Mouse (Mus musculus) intestine, embryonic 16.5 days (tissue): ENCODE data around the gene Gata2. TPM values are rescaled to one million over a fixed set of nuclear protein-coding genes. Genes with fewer than 3 reads are reported as not detected.

Experiments
- ATAC-seq: fragments of 200-750 bp; cut with Nextera tagmentation; 2 replicates; pipeline ENCODE4 v1.8.0; 2017; ENCODE audit warnings: moderate TSS enrichment, moderate library complexity
- H3K27ac ChIP-seq: fragments of 300-500 bp; sonication (generic); 2 replicates; pipeline ENCODE4 v1.5.1; 2014; ENCODE audit warnings: mild to moderate bottlenecking, low read length
- H3K27me3 ChIP-seq: fragments of 300-500 bp; sonication (generic); replicated peaks from 2 replicates; pipeline ENCODE4 v1.6.1; 2014; ENCODE audit warnings: low read length, control low read depth, mixed read lengths; ENCODE audit not compliant: control insufficient read depth, insufficient read depth
- H3K36me3 ChIP-seq: fragments of 300-500 bp; sonication (generic); 2 replicates; pipeline ENCODE4 v1.6.1; 2014; ENCODE audit warnings: low read length, control low read depth; ENCODE audit not compliant: control insufficient read depth, insufficient read depth
- H3K4me1 ChIP-seq: fragments of 300-500 bp; sonication (generic); 2 replicates; pipeline ENCODE4 v1.6.1; 2014; ENCODE audit warnings: low read length, control low read depth, mixed read lengths; ENCODE audit not compliant: control insufficient read depth, insufficient read depth
- H3K4me2 ChIP-seq: fragments of 300-500 bp; sonication (generic); 2 replicates; pipeline ENCODE4 v1.6.1; 2014; ENCODE audit warnings: low read depth, low read length, control low read depth
- H3K4me3 ChIP-seq: fragments of 300-500 bp; sonication (generic); 2 replicates; pipeline ENCODE4 v1.5.1; 2014; ENCODE audit warnings: mild to moderate bottlenecking, low read length
- H3K9ac ChIP-seq: fragments of 300-500 bp; sonication (generic); 2 replicates; pipeline ENCODE4 v1.6.1; 2014; ENCODE audit warnings: low read depth, low read length
- H3K9me3 ChIP-seq: fragments of 300-500 bp; sonication (generic); 2 replicates; pipeline ENCODE4 v1.6.1; 2016; ENCODE audit warnings: low read length, control low read depth; ENCODE audit not compliant: control insufficient read depth
- WGBS: fragments of 180-500 bp; shearing (Covaris S2); extraction: QIAGEN DNeasy Blood & Tissue Kit; methylation state at CpG from one replicate; pipeline ENCODE4 v1.1.7; 2014; 5-methylcytosine and 5-hydroxymethylcytosine counted together
- polyA plus RNA-seq: library from polyadenylated mRNA; unstranded; fragments of >200 nt; fragmentation: Nextera tagmentation; extraction: Ambion mirVana; gene quantifications from 2 replicates; pipeline ENCODE4 v1.2.1, GENCODE M21; 2015

Gene Gata2
- polyA plus RNA-seq, 1 experiment from 2014 or later = 4.2 TPM

- H3K4me1 ChIP-seq = no peaks in the 10 kb centered on the region
- ATAC-seq = no peak
- H3K27me3 ChIP-seq = peaks cover 65% of the 10 kb centered on the region
- no peak overlapping the region for H3K4me3 ChIP-seq
- H3K27ac ChIP-seq = no peak overlapping the region
- H3K9me3 ChIP-seq = no peaks in the 10 kb centered on the region
- WGBS = 35% methylated on average over 7 of the region's 7 CpGs
- H3K4me2 ChIP-seq = no peak overlapping the region
- no peaks in the 10 kb centered on the region for H3K36me3 ChIP-seq
- no peak overlapping the region for H3K9ac ChIP-seq
These were observed 11.7 kb downstream of the Gata2 start for GRCm38 (mm10) chr6:88205386-88205700.

- no peak for ATAC-seq
- no peaks in the 10 kb centered on the region for H3K4me1 ChIP-seq
- no peak overlapping the region for H3K9ac ChIP-seq
- H3K36me3 ChIP-seq = no peaks in the 10 kb centered on the region
- H3K27me3 ChIP-seq = peaks cover 59% of the 10 kb centered on the region
- no peak overlapping the region for H3K27ac ChIP-seq
- no peak overlapping the region for H3K4me2 ChIP-seq
- WGBS = 23% methylated on average over 9 of the region's 9 CpGs
- no peak overlapping the region for H3K4me3 ChIP-seq
- H3K9me3 ChIP-seq = no peaks in the 10 kb centered on the region
These were observed 12.2 kb downstream of the Gata2 start for GRCm38 (mm10) chr6:88205937-88206336.

GRCm38 (mm10) chr6:88206566-88206965, 12.9 kb downstream of the Gata2 start:
- Histone ChIP-seq H3K9ac (no peak overlapping the region), H3K27ac (no peak overlapping the region), H3K27me3 (peaks cover 53% of the 10 kb centered on the region), H3K4me3 (no peak overlapping the region), H3K36me3 (no peaks in the 10 kb centered on the region), H3K4me1 (no peaks in the 10 kb centered on the region), H3K9me3 (no peaks in the 10 kb centered on the region), H3K4me2 (no peak overlapping the region)
- 51% methylated on average over 7 of the region's 7 CpGs for WGBS
- no peak for ATAC-seq

GRCm38 (mm10) chr6:88207403-88208033, 13.8 kb downstream of the Gata2 start:
- Histone ChIP-seq H3K9ac (no peak overlapping the region), H3K4me2 (no peak overlapping the region), H3K36me3 (no peaks in the 10 kb centered on the region), H3K27me3 (peaks cover 43% of the 10 kb centered on the region), H3K27ac (no peak overlapping the region), H3K4me1 (no peaks in the 10 kb centered on the region), H3K4me3 (no peak overlapping the region), H3K9me3 (no peaks in the 10 kb centered on the region)
- ATAC-seq = no peak
- WGBS = 89% methylated on average over 10 of the region's 10 CpGs

- H3K4me3 ChIP-seq = no peak overlapping the region
- 94% methylated on average over 3 of the region's 3 CpGs for WGBS
These were observed 14.6 kb downstream of the Gata2 start for GRCm38 (mm10) chr6:88208321-88208720.

GRCm38 (mm10) chr6:88209453-88209852, 15.8 kb downstream of the Gata2 start:
- H3K4me1 ChIP-seq = no peaks in the 10 kb centered on the region
- ATAC-seq = no peak
- no peak overlapping the region for H3K4me2 ChIP-seq
- WGBS = 67% methylated on average over 5 of the region's 5 CpGs
- H3K9ac ChIP-seq = no peak overlapping the region
- H3K9me3 ChIP-seq = no peaks in the 10 kb centered on the region
- H3K27me3 ChIP-seq = peaks cover 28% of the 10 kb centered on the region
- no peaks in the 10 kb centered on the region for H3K36me3 ChIP-seq
- H3K27ac ChIP-seq = no peak overlapping the region
- H3K4me3 ChIP-seq = no peak overlapping the region

More at GRCm38 (mm10) chr6:88208321-88208720, 14.6 kb downstream of the Gata2 start:
- Histone ChIP-seq H3K9me3 (no peaks in the 10 kb centered on the region), H3K9ac (no peak overlapping the region), H3K4me1 (no peaks in the 10 kb centered on the region), H3K27ac (no peak overlapping the region), H3K36me3 (no peaks in the 10 kb centered on the region), H3K4me2 (no peak overlapping the region), H3K27me3 (peaks cover 38% of the 10 kb centered on the region)
- no peak for ATAC-seq

GRCm38 (mm10) chr6:88210182-88210581, 16.5 kb downstream of the Gata2 start:
- no peaks in the 10 kb centered on the region for H3K9me3 ChIP-seq
- no peaks in the 10 kb centered on the region for H3K4me1 ChIP-seq
- H3K27me3 ChIP-seq = peaks cover 20% of the 10 kb centered on the region
- 63% methylated on average over 3 of the region's 3 CpGs for WGBS
- H3K4me3 ChIP-seq = no peak overlapping the region
- no peak overlapping the region for H3K4me2 ChIP-seq
- no peaks in the 10 kb centered on the region for H3K36me3 ChIP-seq
- no peak for ATAC-seq
- no peak overlapping the region for H3K27ac ChIP-seq
- no peak overlapping the region for H3K9ac ChIP-seq

GRCm38 (mm10) chr6:88215797-88216196, 22.1 kb downstream of the Gata2 start:
- Histone ChIP-seq H3K9ac (no peak overlapping the region), H3K36me3 (no peaks in the 10 kb centered on the region), H3K4me2 (no peak overlapping the region), H3K4me1 (no peaks in the 10 kb centered on the region), H3K27me3 (no peaks in the 10 kb centered on the region), H3K9me3 (no peaks in the 10 kb centered on the region), H3K27ac (no peak overlapping the region), H3K4me3 (no peak overlapping the region)
- ATAC-seq = no peak
- 39% methylated on average over 6 of the region's 6 CpGs for WGBS

- WGBS = 75% methylated on average over 4 of the region's 4 CpGs
- H3K4me1 ChIP-seq = no peaks in the 10 kb centered on the region
- no peaks in the 10 kb centered on the region for H3K36me3 ChIP-seq
- no peaks in the 10 kb centered on the region for H3K9me3 ChIP-seq
- H3K27ac ChIP-seq = no peak overlapping the region
- H3K9ac ChIP-seq = no peak overlapping the region
- H3K4me2 ChIP-seq = no peak overlapping the region
- H3K4me3 ChIP-seq = no peak overlapping the region
- ATAC-seq = no peak
- no peaks in the 10 kb centered on the region for H3K27me3 ChIP-seq
These were observed 22.5 kb downstream of the Gata2 start for GRCm38 (mm10) chr6:88216199-88216598.

GRCm38 (mm10) chr6:88219094-88219493, 25.4 kb downstream of the Gata2 start:
- no peak overlapping the region for H3K27ac ChIP-seq
- H3K27me3 ChIP-seq = no peaks in the 10 kb centered on the region
- no peak overlapping the region for H3K4me3 ChIP-seq
- H3K4me1 ChIP-seq = no peaks in the 10 kb centered on the region
- H3K4me2 ChIP-seq = no peak overlapping the region
- WGBS = 27% methylated on average over 4 of the region's 4 CpGs
- H3K9ac ChIP-seq = no peak overlapping the region
- no peak for ATAC-seq
- no peaks in the 10 kb centered on the region for H3K36me3 ChIP-seq
- no peaks in the 10 kb centered on the region for H3K9me3 ChIP-seq
